Mouse (Mus musculus): ENCODE results near the gene Tomm6.

DNA sequence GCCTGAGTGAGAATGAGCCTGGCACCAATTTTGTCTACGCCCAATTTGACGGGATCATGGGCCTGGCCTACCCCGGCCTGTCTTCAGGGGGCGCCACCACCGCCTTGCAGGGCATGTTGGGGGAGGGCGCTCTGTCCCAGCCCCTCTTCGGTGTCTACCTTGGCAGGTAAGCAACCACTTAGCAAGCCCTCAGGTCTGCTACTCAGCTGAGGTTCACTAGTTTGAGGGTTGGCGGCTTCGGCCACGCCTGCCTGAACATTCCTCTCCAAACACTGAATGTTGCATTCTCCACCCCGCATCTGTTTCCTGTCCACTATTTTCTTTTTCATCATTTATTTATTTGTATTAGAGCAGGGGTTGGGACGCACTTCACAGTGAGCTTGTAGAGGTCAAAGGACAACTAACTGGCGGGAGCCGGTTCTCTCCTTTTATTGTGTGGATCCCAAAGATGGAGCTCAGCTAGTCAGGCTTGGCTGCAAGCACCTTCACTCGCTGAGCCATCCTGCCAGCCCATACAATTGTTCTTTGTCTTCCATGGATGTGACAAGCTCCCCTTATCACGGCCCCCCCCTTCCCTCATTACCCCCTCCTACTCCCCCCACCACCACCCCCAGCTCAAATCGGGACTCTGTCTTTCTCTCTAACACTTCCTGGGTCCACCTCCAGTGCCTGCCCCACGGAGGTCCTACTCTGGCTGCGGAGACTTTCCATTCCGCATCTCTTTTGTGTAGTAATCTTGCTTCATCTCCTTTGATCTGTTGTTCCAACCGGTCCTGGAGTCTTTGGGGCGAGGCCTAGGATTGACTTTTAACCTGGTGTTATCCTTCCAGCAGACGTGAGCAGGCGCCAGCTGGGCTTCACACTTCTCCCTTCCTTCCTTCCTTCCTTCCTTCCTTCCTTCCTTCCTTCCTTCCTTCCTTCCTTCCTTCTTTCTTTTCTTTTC is 42.7 kb upstream of the Tomm6 start:
- TF ChIP-seq CTCF (IDR thresholded peaks at IDR 0.05; ENCODE audit: control insufficient read depth, insufficient read depth, insufficient replicate concordance, low read depth, low read length) (no peak), POLR2A (IDR thresholded peaks at IDR 0.05; ENCODE audit: control insufficient read depth, low read depth, low read length) (no peak)
